Mouse (Mus musculus) heart, embryonic 14.5 days (tissue): ENCODE results near the gene Hsd3b4. TPM values are rescaled to one million over a fixed set of nuclear protein-coding genes. Genes with fewer than 3 reads are reported as not detected.
"Not testable (repeated sequence)": the region's sequence is repeated elsewhere in the genome, so short reads cannot be mapped to it uniquely, and the experiment has no call there.

ENCODE experiments used
- ATAC-seq: fragments of 200-750 bp; cut with Nextera tagmentation; 2 replicates; pipeline ENCODE4 v1.8.0; 2017; ENCODE audit warnings: low read depth, moderate TSS enrichment; ENCODE audit not compliant: insufficient number of reproducible peaks, insufficient read depth, low FRiP score
- H3K27ac ChIP-seq, 2 experiments: fragments of 200-500 bp in 1 of 2; fragments of 300-500 bp in 1 of 2; sonication (generic) in 1 of 2; replicated peaks in 1 of 2; 2 replicates each; pipeline ENCODE4 v1.5.1; 2012 to 2014; ENCODE audit warnings: low read depth in 2 of 2, low read length in 2 of 2, control low read depth in 1 of 2, mild to moderate bottlenecking in 1 of 2, mixed read lengths in 1 of 2; ENCODE audit not compliant: control insufficient read depth in 1 of 2, insufficient read depth in 1 of 2
- H3K27me3 ChIP-seq: fragments of 300-500 bp; sonication (generic); 2 replicates; pipeline ENCODE4 v1.6.1; 2014; ENCODE audit warnings: mild to moderate bottlenecking, low read length, control low read depth; ENCODE audit not compliant: control insufficient read depth, insufficient read depth
- H3K36me3 ChIP-seq: fragments of 300-500 bp; sonication (generic); 2 replicates; pipeline ENCODE4 v1.6.1; 2014; ENCODE audit warnings: mild to moderate bottlenecking, control low read depth, low read length, mixed read lengths; ENCODE audit not compliant: control insufficient read depth, insufficient read depth
- H3K4me1 ChIP-seq, 2 experiments: fragments of 200-500 bp in 1 of 2; fragments of 300-500 bp in 1 of 2; sonication (generic) in 1 of 2; 2 replicates each; pipeline ENCODE4 v1.6.1; 2012 to 2014; ENCODE audit warnings: low read length in 2 of 2, control low read depth in 1 of 2, mixed read lengths in 1 of 2; ENCODE audit not compliant: control insufficient read depth in 2 of 2, insufficient read depth in 2 of 2
- H3K4me2 ChIP-seq: fragments of 300-500 bp; sonication (generic); 2 replicates; pipeline ENCODE4 v1.6.1; 2014; ENCODE audit warnings: mild to moderate bottlenecking, low read length
- H3K4me3 ChIP-seq, 2 experiments: fragments of 200-500 bp in 1 of 2; fragments of 300-500 bp in 1 of 2; sonication (generic) in 1 of 2; 2 replicates each; pipeline ENCODE4 v1.5.1; 2012 to 2014; ENCODE audit warnings: low read length in 2 of 2, mild to moderate bottlenecking in 2 of 2, control low read depth in 1 of 2, low read depth in 1 of 2, moderate library complexity in 1 of 2; ENCODE audit not compliant: control insufficient read depth in 1 of 2, insufficient read depth in 1 of 2
- H3K9ac ChIP-seq: fragments of 300-500 bp; sonication (generic); 2 replicates; pipeline ENCODE4 v1.6.1; 2014; ENCODE audit warnings: mild to moderate bottlenecking, low read length
- H3K9me3 ChIP-seq: fragments of 300-500 bp; sonication (generic); 2 replicates; pipeline ENCODE4 v1.6.1; 2016; ENCODE audit warnings: low read length, control low read depth; ENCODE audit not compliant: control insufficient read depth
- WGBS: fragments of 180-500 bp; shearing (Covaris S2); extraction: QIAGEN DNeasy Blood & Tissue Kit; methylation state at CpG from one replicate; pipeline ENCODE4 v1.1.7; 2014; 5-methylcytosine and 5-hydroxymethylcytosine counted together
- polyA plus RNA-seq: library from polyadenylated mRNA; unstranded; fragments of >200 nt; fragmentation: Nextera tagmentation; extraction: Ambion mirVana; gene quantifications from 2 replicates; pipeline ENCODE4 v1.2.1, GENCODE M21; 2014

The Hsd3b4 gene
- polyA plus RNA-seq, 1 experiment from 2014 or later: not detected

DNA sequence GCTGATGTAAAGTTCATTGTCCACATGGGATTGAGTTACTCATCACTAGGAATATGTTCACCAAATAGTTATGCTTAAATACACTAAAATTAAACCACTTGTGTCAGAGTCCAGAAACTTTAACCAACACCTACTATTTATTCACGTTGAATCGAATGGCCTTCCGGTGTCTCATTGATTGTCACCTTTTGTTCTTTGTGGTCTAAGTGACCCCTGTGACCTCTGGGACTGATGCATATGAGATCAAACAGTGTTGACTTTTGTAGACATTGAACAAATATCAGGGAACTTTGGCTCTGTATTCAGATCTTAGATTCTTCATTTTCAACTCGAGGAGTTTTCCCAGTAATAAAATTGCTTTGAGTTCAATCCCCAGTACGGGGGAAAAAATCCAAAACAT, 3.1 kb downstream of the Hsd3b4 start:
- not testable (repeated sequence) for H3K4me2 ChIP-seq

GRCm38 (mm10) chr3:98497401-98497800, 12.9 kb downstream of the Hsd3b4 start:
- not testable (repeated sequence) for H3K4me2 ChIP-seq, H3K36me3 ChIP-seq, H3K27ac ChIP-seq, H3K9me3 ChIP-seq, H3K4me1 ChIP-seq, ATAC-seq, H3K4me3 ChIP-seq, H3K27me3 ChIP-seq, H3K9ac ChIP-seq

More for the DNA sequence above, 3.1 kb downstream of the Hsd3b4 start:
- ATAC-seq, H3K9ac ChIP-seq, H3K4me3 ChIP-seq, H3K36me3 ChIP-seq, H3K4me1 ChIP-seq, H3K9me3 ChIP-seq, H3K27ac ChIP-seq, H3K27me3 ChIP-seq: not testable (repeated sequence)
- WGBS: no CpG with 5 or more reads among the region's 5 CpGs

DNA sequence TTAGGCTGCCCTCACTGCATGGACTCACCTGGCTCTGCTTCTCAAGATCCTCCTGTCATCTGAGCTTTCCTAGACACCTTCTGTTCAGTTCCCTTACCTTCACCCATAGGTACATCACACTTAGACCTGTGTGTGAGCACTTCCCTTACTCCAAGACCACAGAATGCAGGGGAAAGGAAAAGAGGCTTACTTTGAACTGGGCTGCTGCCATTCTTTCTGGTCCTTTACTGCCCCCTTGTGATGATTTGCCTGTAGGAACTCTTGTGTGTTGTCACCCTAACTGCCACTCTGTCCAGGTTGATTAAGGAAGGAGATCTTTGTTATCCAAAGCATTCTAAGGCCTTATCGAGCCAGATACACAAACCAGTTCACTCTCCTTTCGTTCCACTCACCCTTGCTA, 13.6 kb downstream of the Hsd3b4 start:
- not testable (repeated sequence) for ATAC-seq, H3K4me1 ChIP-seq, H3K27me3 ChIP-seq, H3K36me3 ChIP-seq, H3K4me2 ChIP-seq, H3K9ac ChIP-seq, H3K4me3 ChIP-seq, H3K27ac ChIP-seq, H3K9me3 ChIP-seq
- no CpG with 5 or more reads among the region's 2 CpGs for WGBS

GRCm38 (mm10) chr3:98495055-98495454, 15.3 kb downstream of the Hsd3b4 start:
- not testable (repeated sequence) for H3K27me3 ChIP-seq, ATAC-seq, H3K9ac ChIP-seq, H3K4me1 ChIP-seq, H3K9me3 ChIP-seq, H3K36me3 ChIP-seq, H3K4me3 ChIP-seq, H3K4me2 ChIP-seq, H3K27ac ChIP-seq

GRCm38 (mm10) chr3:98494184-98494583, 16.1 kb downstream of the Hsd3b4 start:
- not testable (repeated sequence) for H3K4me2 ChIP-seq, H3K4me3 ChIP-seq, H3K9ac ChIP-seq, H3K27ac ChIP-seq, H3K27me3 ChIP-seq, H3K4me1 ChIP-seq, ATAC-seq, H3K9me3 ChIP-seq, H3K36me3 ChIP-seq

DNA sequence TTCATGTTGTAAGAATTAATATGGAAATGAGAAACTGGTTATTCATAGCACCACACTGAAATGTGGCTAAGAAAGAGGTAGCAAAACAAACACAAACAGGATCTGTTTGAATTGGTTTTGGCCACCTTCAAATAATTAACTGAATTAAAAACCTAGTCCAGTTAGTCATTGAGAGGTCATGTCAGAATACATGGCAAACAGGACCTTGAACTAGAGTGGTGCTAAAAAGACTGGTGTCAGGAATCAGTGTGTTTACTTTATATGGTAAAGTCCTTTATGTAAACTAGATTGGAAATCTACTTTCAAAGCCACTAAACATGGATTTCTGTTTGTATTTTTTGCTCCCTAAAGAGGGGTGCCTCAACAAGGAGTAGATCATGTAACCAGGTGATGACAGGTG, 38.8 kb downstream of the Hsd3b4 start:
- not testable (repeated sequence) for H3K27me3 ChIP-seq, H3K4me2 ChIP-seq, H3K27ac ChIP-seq, ATAC-seq, H3K36me3 ChIP-seq, H3K4me1 ChIP-seq, H3K9ac ChIP-seq, H3K4me3 ChIP-seq, H3K9me3 ChIP-seq

DNA sequence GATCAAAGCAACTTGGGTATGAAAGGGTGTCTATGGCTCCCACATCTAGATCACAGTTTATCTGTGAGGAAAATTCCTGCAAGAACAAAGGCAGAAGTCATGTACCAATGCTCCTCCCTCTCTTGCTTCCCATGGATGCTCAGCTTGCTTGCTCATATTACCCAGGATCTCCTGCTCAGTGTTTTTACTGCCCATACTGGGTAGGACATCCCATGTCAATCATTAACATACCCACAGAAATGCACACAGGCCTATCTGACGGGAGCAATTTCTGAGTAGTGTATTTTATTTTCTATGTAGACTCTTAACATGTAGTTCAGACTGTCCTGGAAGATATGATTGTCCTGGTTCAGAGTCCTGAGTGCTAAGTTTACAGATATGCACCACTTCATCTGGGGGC, 39.3 kb downstream of the Hsd3b4 start:
- not testable (repeated sequence) for H3K27me3 ChIP-seq, H3K4me3 ChIP-seq, H3K4me1 ChIP-seq, H3K27ac ChIP-seq, H3K9me3 ChIP-seq, ATAC-seq, H3K4me2 ChIP-seq, H3K9ac ChIP-seq, H3K36me3 ChIP-seq
- no CpG with 5 or more reads among the region's 1 CpGs for WGBS

- H3K9me3 ChIP-seq, H3K4me2 ChIP-seq, H3K4me3 ChIP-seq, ATAC-seq, H3K27ac ChIP-seq, H3K9ac ChIP-seq, H3K4me1 ChIP-seq, H3K36me3 ChIP-seq, H3K27me3 ChIP-seq: not testable (repeated sequence)
- no CpG with 5 or more reads among the region's 2 CpGs for WGBS
Observed at GRCm38 (mm10) chr3:98469323-98469722, 41.0 kb downstream of the Hsd3b4 start.
